ENCODE assay signal across 8 mouse cellular contexts in the genomic region with DNA sequence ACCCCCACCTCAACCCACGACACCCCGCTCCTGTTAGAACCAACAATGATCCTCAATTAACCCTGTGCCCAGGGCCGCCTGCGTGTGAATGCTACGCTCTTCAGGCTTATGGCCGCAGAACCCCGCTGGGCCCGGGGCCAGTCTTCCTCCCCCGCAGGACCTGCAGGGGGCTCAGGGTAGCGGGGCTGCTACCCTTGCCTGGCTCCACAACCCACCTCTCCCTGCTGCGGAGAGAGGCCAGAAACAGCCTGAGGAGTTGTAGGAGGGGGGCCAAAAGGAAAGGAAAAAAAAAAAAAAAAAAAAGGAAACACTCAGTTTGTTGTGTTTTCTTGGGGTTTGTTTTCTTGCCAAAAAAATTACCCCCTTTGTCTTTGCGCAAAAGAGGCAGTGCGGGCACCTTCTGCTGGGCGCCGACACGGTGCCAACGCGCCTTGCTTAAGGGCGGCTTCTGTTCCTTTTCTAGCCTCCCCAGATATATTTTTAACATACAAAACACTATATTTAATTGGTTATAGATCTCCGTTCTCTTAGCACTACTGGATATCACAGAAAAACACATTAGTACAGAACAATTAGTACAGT.
DNase-seq lines count a peak whose midpoint lies in the region; ATAC-seq lines count a peak whose summit lies in the region.

No protein-coding gene starts in this region.

- ATAC-seq in midbrain, embryonic 12.5 days (ENCODE audit: low FRiP score, low read depth), result peak; percentile 62
- ATAC-seq in frontal cortex, adult (ENCODE audit: low TSS enrichment), result no peak

- no peaks in the 10 kb centered on the region for H3K36me3 ChIP-seq in hindbrain, embryonic 10.5 days
- H3K36me3 ChIP-seq in midbrain, embryonic 12.5 days, result no peaks in the 10 kb centered on the region

- peak; percentile 21 for DNase-seq in lung, postnatal 10 days
- no peak for DNase-seq in lung, postnatal 14 days
- DNase-seq in embryo, embryonic 10.5 days (ENCODE audit: low spot score), result peak; percentile 54
- DNase-seq in hindbrain, embryonic 10.5 days (ENCODE audit: low spot score), result no peak
- no peak for DNase-seq in adrenal gland, postnatal 14 days
- DNase-seq in urinary bladder, postnatal 10 days (ENCODE audit: low spot score), result no peak

- H3K9ac ChIP-seq in midbrain, embryonic 12.5 days (replicated peaks), result peak overlapping the region; percentile 59

- H3K4me2 ChIP-seq in midbrain, embryonic 12.5 days (replicated peaks), result peak overlapping the region; percentile 85

- peak overlapping the region; percentile 79 for H3K27ac ChIP-seq in hindbrain, embryonic 10.5 days
- H3K27ac ChIP-seq in midbrain, embryonic 12.5 days (replicated peaks), result peak overlapping the region; percentile 76

- H3K9me3 ChIP-seq in hindbrain, embryonic 10.5 days, result no peaks in the 10 kb centered on the region
- no peaks in the 10 kb centered on the region for H3K9me3 ChIP-seq in midbrain, embryonic 12.5 days

- peaks cover 39% of the 10 kb centered on the region for H3K4me1 ChIP-seq in hindbrain, embryonic 10.5 days (replicated peaks)
- peaks cover 48% of the 10 kb centered on the region for H3K4me1 ChIP-seq in midbrain, embryonic 12.5 days

- 3% methylated on average over 20 of the region's 20 CpGs for WGBS in hindbrain, embryonic 10.5 days
- 4% methylated on average over 20 of the region's 20 CpGs for WGBS in midbrain, embryonic 12.5 days

- H3K27me3 ChIP-seq in hindbrain, embryonic 10.5 days (ENCODE audit: insufficient read depth, poor library complexity, severe bottlenecking), result peaks cover 36% of the 10 kb centered on the region
- peaks cover 6% of the 10 kb centered on the region; the same call in 1 of the 2 replicates for H3K27me3 ChIP-seq in midbrain, embryonic 12.5 days

- H3K4me3 ChIP-seq in hindbrain, embryonic 10.5 days, result peak overlapping the region; percentile 59
- peak overlapping the region; percentile 47 for H3K4me3 ChIP-seq in midbrain, embryonic 12.5 days

Comparison
In these comparisons a context has a peak if more than half of its experiments do, and no peak if none do; other contexts are left out.
1. DNase-seq: peak in lung, postnatal 10 days (single experiment) and embryo, embryonic 10.5 days (single experiment); none in lung, postnatal 14 days (single experiment), hindbrain, embryonic 10.5 days (single experiment), adrenal gland, postnatal 14 days (single experiment) and urinary bladder, postnatal 10 days (single experiment).